Mouse (Mus musculus) CD4-positive helper T cell, adult 2 months (primary cell): ENCODE results near the gene Dhx57.
"Not testable (repeated sequence)": the region's sequence is repeated elsewhere in the genome, so short reads cannot be mapped to it uniquely, and the experiment has no call there.

Experiments
- DNase-seq: peaks from one replicate; pipeline ENCODE4 v3.0.0-alpha.2; 2012; ENCODE audit warnings: low read depth, missing footprints, low spot score

Dhx57 gene

GRCm38 (mm10) chr17:80254421-80254820 lies 35.9 kb downstream of the Dhx57 start:
- DNase-seq: no peak

DNA sequence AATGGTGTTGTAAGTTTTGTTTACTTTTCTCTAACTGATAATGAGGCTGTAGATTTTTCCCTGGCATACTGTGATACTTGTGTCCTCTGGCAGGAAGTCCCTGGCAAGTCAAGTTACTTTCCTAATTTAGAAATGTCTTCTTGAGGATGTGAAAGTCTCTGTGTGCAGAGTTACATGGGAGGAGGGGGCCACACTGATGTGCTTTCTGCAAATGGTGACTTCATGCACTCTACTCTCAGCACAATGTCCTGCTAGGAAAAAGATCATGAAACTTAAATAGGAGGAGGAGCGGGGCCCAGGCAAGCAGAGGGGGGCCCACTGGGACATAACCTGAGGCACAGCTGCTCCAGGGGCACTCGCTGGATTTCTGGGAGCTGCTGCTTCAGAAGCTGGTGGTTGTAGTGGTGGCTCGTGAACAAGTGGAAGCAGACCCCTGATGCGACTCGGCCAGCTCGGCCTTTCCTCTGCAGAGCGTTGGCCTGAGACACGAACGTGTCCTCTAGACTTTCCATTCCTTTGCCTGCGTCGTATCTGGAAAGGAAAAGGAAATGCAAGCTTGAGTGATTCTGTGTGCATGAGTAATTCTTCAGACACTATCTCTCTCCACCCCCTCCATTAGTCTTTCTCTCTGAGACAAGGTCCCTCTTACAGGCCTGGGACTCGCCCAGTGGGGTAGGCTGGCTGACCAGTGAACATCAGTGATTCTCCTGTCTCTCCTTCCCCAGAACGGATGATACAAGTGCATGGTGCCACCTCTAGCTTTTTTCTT lies 37.3 kb downstream of the Dhx57 start:
- no peak for DNase-seq

GRCm38 (mm10) chr17:80243116-80243515 lies 47.2 kb downstream of the Dhx57 start:
- DNase-seq: no peak

DNA sequence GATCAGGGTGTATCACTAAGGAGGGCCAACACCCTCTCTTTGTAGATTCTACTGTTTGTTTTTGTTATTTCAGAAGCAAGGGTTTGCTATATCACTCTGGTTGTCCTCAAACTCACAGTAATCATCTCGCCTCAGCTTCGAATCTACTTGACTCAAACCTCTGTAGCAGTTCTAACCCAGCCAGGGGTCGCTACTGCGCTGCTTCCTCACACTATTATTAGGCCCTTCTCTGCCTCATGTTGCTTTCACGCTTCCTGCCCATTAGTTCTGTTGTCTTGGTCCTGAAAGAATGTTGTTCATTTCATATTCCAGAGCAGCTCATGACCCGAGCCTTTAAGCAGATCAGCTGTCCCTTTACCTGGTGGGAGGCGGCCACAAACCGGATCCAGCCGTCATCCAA lies 48.7 kb downstream of the Dhx57 start:
- DNase-seq: no peak

GRCm38 (mm10) chr17:80237475-80237874 lies 52.8 kb downstream of the Dhx57 start:
- no peak for DNase-seq

DNA sequence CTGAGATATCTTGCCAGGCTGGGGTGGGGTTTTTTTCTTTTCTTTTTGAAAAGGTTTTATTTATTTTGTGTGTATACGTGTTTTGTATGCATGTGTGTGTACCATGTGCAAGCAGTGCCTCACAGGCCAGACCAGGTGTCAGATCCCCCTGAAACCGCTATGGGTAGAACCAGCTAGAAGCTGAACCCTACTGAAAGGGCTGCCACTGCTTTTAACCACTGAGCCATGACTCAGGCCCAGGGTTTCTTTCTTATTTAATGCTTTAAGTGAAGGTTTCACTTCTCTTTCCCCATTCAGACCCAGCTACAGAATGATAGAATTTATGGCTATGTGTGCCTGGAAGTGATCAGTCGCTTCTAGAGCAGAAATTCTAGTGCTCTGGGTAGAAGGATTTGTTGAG lies 53.5 kb downstream of the Dhx57 start:
- DNase-seq: no peak

- no peak for DNase-seq
Observed at GRCm38 (mm10) chr17:80235477-80235876, 54.8 kb downstream of the Dhx57 start.

- DNase-seq: no peak
Observed at GRCm38 (mm10) chr17:80234376-80234775, 55.9 kb downstream of the Dhx57 start.

GRCm38 (mm10) chr17:80233844-80234243 lies 56.4 kb downstream of the Dhx57 start:
- no peak for DNase-seq

DNA sequence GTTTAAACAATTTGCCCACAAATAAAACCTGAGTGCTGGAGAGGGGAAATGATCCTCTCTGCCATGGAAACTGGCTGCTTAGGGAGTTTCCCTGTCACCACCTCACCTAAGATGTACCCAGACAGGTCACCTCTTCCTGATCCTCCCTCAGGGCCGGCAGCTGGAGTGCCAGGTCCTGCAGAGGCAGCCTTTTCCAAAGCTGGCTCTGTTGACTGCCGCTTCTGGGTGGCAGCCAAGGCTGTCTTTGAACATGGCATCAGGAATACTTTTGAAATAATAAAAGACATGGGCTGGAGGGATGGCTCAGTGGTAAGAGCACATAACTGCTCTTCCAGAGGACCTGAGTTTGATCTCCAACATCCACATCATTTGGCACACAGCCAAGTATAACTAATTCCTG lies 60.9 kb downstream of the Dhx57 start:
- no peak for DNase-seq

GRCm38 (mm10) chr17:80225142-80225541 lies 65.1 kb downstream of the Dhx57 start:
- not testable (repeated sequence) for DNase-seq

- peak; percentile 89 for DNase-seq
Observed at GRCm38 (mm10) chr17:80224326-80225116, 65.8 kb downstream of the Dhx57 start, which contains the start of gene Gemin6. Gemin6 (plus strand) TSS chr17:80224441.

- DNase-seq: no peak
Observed at GRCm38 (mm10) chr17:80223829-80224228, 66.4 kb downstream of the Dhx57 start.

DNA sequence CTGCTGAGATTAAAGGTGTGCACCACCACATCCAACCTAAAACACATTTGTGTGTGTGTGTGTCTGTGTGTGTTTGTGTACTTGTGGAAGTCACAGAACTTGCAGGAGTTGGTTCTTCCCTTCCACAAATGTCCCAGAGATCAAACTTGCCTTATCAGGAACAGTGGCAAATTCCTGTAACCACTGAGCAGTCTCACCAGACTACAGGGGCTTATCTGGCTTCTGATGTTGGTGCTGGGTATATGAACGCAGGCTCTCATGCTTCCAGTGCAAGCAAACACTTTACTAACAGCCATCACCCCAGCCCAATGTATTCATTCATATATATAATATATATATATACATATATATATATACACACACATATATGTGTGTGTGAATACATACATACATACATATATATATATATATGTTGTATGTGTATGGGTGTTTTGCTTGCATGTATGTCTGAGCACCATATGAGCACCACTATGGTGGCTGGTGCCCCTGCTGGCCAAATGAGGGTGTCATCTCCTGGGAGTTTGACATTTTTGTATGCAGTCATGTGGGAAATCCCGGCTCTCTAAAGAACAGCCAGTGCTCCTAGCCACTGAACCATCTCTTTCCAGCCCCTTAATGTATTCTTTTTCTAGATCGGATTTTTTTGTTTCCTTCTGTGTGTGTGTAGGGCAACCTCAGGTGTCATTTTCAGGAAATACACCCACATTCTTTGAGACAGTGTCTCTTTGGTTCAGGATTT lies 68.2 kb downstream of the Dhx57 start:
- DNase-seq: peak; percentile 65

GRCm38 (mm10) chr17:80221202-80221601 lies 69.1 kb downstream of the Dhx57 start:
- DNase-seq: peak; percentile 58

DNA sequence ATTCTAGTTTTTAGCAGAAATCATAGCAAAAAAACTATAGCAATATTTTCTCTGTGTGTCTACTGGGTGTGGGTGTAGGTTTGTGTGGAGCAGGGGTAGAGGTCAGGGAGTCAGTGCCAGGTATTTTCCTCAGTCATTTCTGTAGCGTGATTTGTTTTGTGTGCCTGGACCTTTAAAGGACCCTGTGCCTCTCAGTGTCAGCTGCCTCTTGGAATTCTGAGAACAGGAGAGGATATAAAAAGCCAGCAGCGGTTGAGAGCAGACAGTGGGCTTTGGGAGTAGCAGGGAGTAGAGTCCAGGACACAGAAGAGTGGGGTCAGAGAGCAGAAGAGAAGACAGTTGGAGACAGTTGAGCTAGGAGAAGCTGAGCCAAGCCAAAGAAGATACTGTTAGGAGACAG lies 70.1 kb downstream of the Dhx57 start:
- no peak for DNase-seq

- DNase-seq: not testable (repeated sequence)
Observed at GRCm38 (mm10) chr17:80213998-80214397, 76.3 kb downstream of the Dhx57 start.

DNA sequence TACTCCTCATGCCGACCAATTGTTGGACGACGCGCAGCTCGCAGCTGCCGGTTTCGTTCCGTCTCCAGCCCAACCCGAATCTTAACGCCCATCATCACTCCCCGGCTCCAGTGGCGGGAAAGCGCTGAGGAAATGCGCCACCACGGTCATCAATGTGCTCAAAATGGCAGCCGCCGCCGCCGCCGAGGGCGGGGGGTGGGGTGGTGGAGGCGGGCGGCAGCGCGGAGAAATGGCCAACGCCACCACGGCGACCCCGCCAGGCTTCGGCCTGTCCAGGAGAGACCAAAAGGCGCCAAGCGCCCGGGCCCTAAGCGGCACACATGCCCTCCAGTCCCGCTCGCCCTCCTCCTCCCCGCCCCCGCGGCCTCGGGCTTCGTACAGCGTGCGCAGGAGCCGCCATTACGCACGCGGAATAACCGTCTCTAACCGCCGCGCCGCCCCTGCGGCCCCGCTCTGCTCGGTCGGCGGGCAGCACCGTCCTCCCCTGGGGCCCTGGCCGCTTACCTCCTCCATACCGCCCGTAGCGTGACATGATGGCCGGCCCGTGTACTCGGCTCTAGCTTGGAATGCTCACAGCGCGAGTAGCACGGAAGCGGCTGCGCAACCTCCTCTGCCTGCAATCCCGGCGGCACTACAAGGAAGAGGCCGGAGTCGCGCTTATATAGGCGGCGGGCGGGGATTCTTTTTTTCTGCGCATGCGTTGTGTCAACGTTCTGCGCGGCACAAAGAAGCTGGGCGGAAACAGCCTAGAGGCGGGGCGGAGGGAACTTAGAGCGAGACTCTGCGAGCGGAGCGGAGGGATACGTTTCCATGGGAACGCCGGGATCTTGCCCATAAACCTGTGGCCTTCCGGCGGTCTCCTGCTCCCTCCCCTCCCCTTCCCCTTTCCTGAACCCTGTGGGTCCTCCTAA lies 83.3 kb downstream of the Dhx57 start, which contains the start of the genes Srsf7 and Ttc39d:
TSS of gene Srsf7 (minus strand) at position 637 of the 911 bp plus-strand sequence.
TSS of gene Ttc39d (plus strand) at position 790 of the 911 bp plus-strand sequence.
- peak; percentile 97 for DNase-seq

- DNase-seq: no peak
Observed at GRCm38 (mm10) chr17:80206301-80206670, 84.0 kb downstream of the Dhx57 start.

DNA sequence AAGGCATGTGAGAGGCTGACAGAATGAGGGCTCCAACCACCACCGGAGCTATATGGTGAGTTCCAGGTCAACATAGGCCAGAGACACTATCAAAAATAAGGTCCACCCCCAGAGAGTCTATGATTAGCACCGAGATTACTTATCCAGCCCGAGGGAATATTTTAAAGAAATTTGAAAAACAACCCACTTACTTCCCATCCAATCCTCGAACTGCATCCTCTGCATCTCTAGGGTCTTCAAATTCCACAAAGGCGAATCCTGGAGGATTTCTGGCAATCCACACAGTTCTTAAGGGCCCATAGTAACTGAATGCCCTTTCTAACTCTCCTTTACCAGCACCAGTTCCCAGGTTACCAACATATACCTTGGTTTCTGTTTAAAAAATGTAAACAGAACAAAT lies 84.6 kb downstream of the Dhx57 start:
- no peak for DNase-seq
